Mouse (Mus musculus): Measurements from ENCODE around the gene 1110059E24Rik. TPM values are rescaled to one million over a fixed set of nuclear protein-coding genes. Genes with fewer than 3 reads are reported as not detected.

Gene 1110059E24Rik
- polyA plus RNA-seq, 1 experiment from 2014 or later: 22.4 TPM

GRCm38 (mm10) chr19:21571986-21572385, 80.8 kb downstream of the 1110059E24Rik start:
- no peaks in the 10 kb centered on the region for H3K36me3 ChIP-seq (ENCODE audit: inconsistent target)
- no peak overlapping the region for H3K27ac ChIP-seq
- no peaks in the 10 kb centered on the region for H3K79me2 ChIP-seq (ENCODE audit: inconsistent target)
- no peak overlapping the region for H3K4me3 ChIP-seq (ENCODE audit: inconsistent target)
- 92% methylated on average over 7 of the region's 7 CpGs for WGBS (ENCODE audit: missing documents)

- Histone ChIP-seq H3K27ac (no peak overlapping the region), H3K4me3 (ENCODE audit: inconsistent target) (no peak overlapping the region), H3K79me2 (ENCODE audit: inconsistent target) (no peaks in the 10 kb centered on the region), H3K36me3 (ENCODE audit: inconsistent target) (no peaks in the 10 kb centered on the region)
- WGBS (ENCODE audit: missing documents): 48% methylated on average over 16 of the region's 16 CpGs
Measured at GRCm38 (mm10) chr19:21571223-21571980, 81.4 kb downstream of the 1110059E24Rik start.

- no peaks in the 10 kb centered on the region for H3K36me3 ChIP-seq (ENCODE audit: inconsistent target)
- H3K79me2 ChIP-seq (ENCODE audit: inconsistent target): no peaks in the 10 kb centered on the region
- WGBS (ENCODE audit: missing documents): 69% methylated on average over 8 of the region's 8 CpGs
- H3K27ac ChIP-seq: no peak overlapping the region
- no peak overlapping the region for H3K4me3 ChIP-seq (ENCODE audit: inconsistent target)
Measured at GRCm38 (mm10) chr19:21570778-21571177, 82.0 kb downstream of the 1110059E24Rik start.

GRCm38 (mm10) chr19:21568528-21569185, 84.1 kb downstream of the 1110059E24Rik start:
- H3K36me3 ChIP-seq (ENCODE audit: inconsistent target): no peaks in the 10 kb centered on the region
- H3K4me3 ChIP-seq (ENCODE audit: inconsistent target): no peak overlapping the region
- 61% methylated on average over 3 of the region's 3 CpGs for WGBS (ENCODE audit: missing documents)
- H3K27ac ChIP-seq: no peak overlapping the region
- H3K79me2 ChIP-seq (ENCODE audit: inconsistent target): no peaks in the 10 kb centered on the region

GRCm38 (mm10) chr19:21567933-21568332, 84.8 kb downstream of the 1110059E24Rik start:
- Histone ChIP-seq H3K36me3 (ENCODE audit: inconsistent target) (no peaks in the 10 kb centered on the region), H3K4me3 (ENCODE audit: inconsistent target) (no peak overlapping the region), H3K79me2 (ENCODE audit: inconsistent target) (no peaks in the 10 kb centered on the region), H3K27ac (no peak overlapping the region)
- WGBS (ENCODE audit: missing documents): 88% methylated on average over 3 of the region's 3 CpGs

GRCm38 (mm10) chr19:21566484-21566883, 86.3 kb downstream of the 1110059E24Rik start:
- WGBS (ENCODE audit: missing documents): 96% methylated on average over 5 of the region's 5 CpGs
- no peak overlapping the region for H3K27ac ChIP-seq
- no peak overlapping the region for H3K4me3 ChIP-seq (ENCODE audit: inconsistent target)
- H3K79me2 ChIP-seq (ENCODE audit: inconsistent target): no peaks in the 10 kb centered on the region
- H3K36me3 ChIP-seq (ENCODE audit: inconsistent target): no peaks in the 10 kb centered on the region

- Histone ChIP-seq H3K36me3 (ENCODE audit: inconsistent target) (no peaks in the 10 kb centered on the region), H3K79me2 (ENCODE audit: inconsistent target) (no peaks in the 10 kb centered on the region), H3K27ac (no peak overlapping the region), H3K4me3 (ENCODE audit: inconsistent target) (no peak overlapping the region)
- WGBS (ENCODE audit: missing documents): 0% methylated on average over 1 of the region's 1 CpGs
Measured at GRCm38 (mm10) chr19:21564461-21564797, 88.3 kb downstream of the 1110059E24Rik start.

GRCm38 (mm10) chr19:21563789-21564460, 88.9 kb downstream of the 1110059E24Rik start:
- no peaks in the 10 kb centered on the region for H3K79me2 ChIP-seq (ENCODE audit: inconsistent target)
- H3K4me3 ChIP-seq (ENCODE audit: inconsistent target): no peak overlapping the region
- H3K27ac ChIP-seq: no peak overlapping the region
- H3K36me3 ChIP-seq (ENCODE audit: inconsistent target): no peaks in the 10 kb centered on the region
- 30% methylated on average over 11 of the region's 11 CpGs for WGBS (ENCODE audit: missing documents)

- no peaks in the 10 kb centered on the region for H3K79me2 ChIP-seq (ENCODE audit: inconsistent target)
- no peaks in the 10 kb centered on the region for H3K36me3 ChIP-seq (ENCODE audit: inconsistent target)
- 41% methylated on average over 3 of the region's 3 CpGs for WGBS (ENCODE audit: missing documents)
- H3K4me3 ChIP-seq (ENCODE audit: inconsistent target): no peak overlapping the region
- no peak overlapping the region for H3K27ac ChIP-seq
Measured at GRCm38 (mm10) chr19:21562996-21563395, 89.8 kb downstream of the 1110059E24Rik start.

GRCm38 (mm10) chr19:21552801-21553200, 100.0 kb downstream of the 1110059E24Rik start:
- Histone ChIP-seq H3K36me3 (ENCODE audit: inconsistent target) (no peaks in the 10 kb centered on the region), H3K4me3 (ENCODE audit: inconsistent target) (no peak overlapping the region), H3K79me2 (ENCODE audit: inconsistent target) (no peaks in the 10 kb centered on the region), H3K27ac (no peak overlapping the region)
- WGBS (ENCODE audit: missing documents): 83% methylated on average over 9 of the region's 9 CpGs

GRCm38 (mm10) chr19:21551921-21552536, 100.7 kb downstream of the 1110059E24Rik start:
- no peak overlapping the region for H3K4me3 ChIP-seq (ENCODE audit: inconsistent target)
- no peaks in the 10 kb centered on the region for H3K79me2 ChIP-seq (ENCODE audit: inconsistent target)

GRCm38 (mm10) chr19:21549713-21550112, 103.1 kb downstream of the 1110059E24Rik start:
- H3K36me3 ChIP-seq (ENCODE audit: inconsistent target): no peaks in the 10 kb centered on the region
- H3K79me2 ChIP-seq (ENCODE audit: inconsistent target): no peaks in the 10 kb centered on the region
- no peak overlapping the region for H3K27ac ChIP-seq
- no peak overlapping the region for H3K4me3 ChIP-seq (ENCODE audit: inconsistent target)
- WGBS (ENCODE audit: missing documents): 94% methylated on average over 3 of the region's 3 CpGs

More at GRCm38 (mm10) chr19:21551921-21552536, 100.7 kb downstream of the 1110059E24Rik start:
- Histone ChIP-seq H3K36me3 (ENCODE audit: inconsistent target) (no peaks in the 10 kb centered on the region), H3K27ac (no peak overlapping the region)
- 79% methylated on average over 4 of the region's 5 CpGs for WGBS (ENCODE audit: missing documents)

- Histone ChIP-seq H3K79me2 (ENCODE audit: inconsistent target) (no peaks in the 10 kb centered on the region), H3K36me3 (ENCODE audit: inconsistent target) (no peaks in the 10 kb centered on the region)
- 89% methylated on average over 3 of the region's 3 CpGs for WGBS (ENCODE audit: missing documents)
Measured at GRCm38 (mm10) chr19:21548947-21549346, 103.8 kb downstream of the 1110059E24Rik start.

GRCm38 (mm10) chr19:21537125-21537524, 115.7 kb downstream of the 1110059E24Rik start:
- Histone ChIP-seq H3K36me3 (ENCODE audit: inconsistent target) (no peaks in the 10 kb centered on the region), H3K79me2 (ENCODE audit: inconsistent target) (no peaks in the 10 kb centered on the region), H3K4me3 (ENCODE audit: inconsistent target) (no peak overlapping the region), H3K27ac (no peak overlapping the region)
- 91% methylated on average over 3 of the region's 3 CpGs for WGBS (ENCODE audit: missing documents)

More at GRCm38 (mm10) chr19:21548947-21549346, 103.8 kb downstream of the 1110059E24Rik start:
- Histone ChIP-seq H3K4me3 (ENCODE audit: inconsistent target) (no peak overlapping the region), H3K27ac (no peak overlapping the region)

Measured in macrophage (primary cell).